Mouse (Mus musculus): ENCODE results near the gene Pkd2l1.

DNA sequence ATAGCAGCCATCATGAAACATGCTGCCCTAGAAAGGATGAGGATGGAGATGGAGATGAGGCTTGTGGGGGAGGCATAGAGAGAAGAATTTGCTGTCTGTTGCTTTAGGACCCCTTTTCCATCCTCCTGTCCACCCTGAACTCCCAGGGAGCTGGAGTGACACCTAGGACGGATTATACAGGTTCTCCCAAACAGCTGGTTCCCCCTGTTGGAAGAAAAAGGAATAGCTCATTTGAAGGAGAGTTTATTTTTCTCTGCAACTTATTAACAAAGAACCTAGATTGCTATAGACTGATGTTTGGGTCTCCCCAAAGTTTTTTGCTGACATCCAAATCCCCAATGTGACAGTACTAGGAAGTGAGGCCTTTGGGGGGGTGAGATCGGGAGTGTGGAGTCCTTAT is 43.9 kb downstream of the Pkd2l1 start:
- peak; percentile 20; the same call in 1 of the 2 replicates for TF ChIP-seq CTCF (conservative IDR thresholded peaks at IDR 0.05; ENCODE audit: low read length)
- no peak for TF ChIP-seq POU5F1 (IDR thresholded peaks at IDR 0.05; ENCODE audit: borderline replicate concordance, low read length)
- TF ChIP-seq NANOG (IDR thresholded peaks at IDR 0.05; ENCODE audit: borderline replicate concordance, low read length) = no peak
